Mouse (Mus musculus) heart, embryonic 14.5 days (tissue): ENCODE measurements at regions not wholly inside any gene's neighbourhood (a gene's known extent, or its start where the extent isn't known, plus 50 kb on each side); places are given as distances from the start of the nearest gene placed in this dataset.
A peak's percentile ranks its signal among the peaks of the same experiment; 100 is the strongest.

Experiments used
- ATAC-seq: fragments of 200-750 bp; cut with Nextera tagmentation; 2 replicates; pipeline ENCODE4 v1.8.0; 2017; ENCODE audit warnings: low read depth, moderate TSS enrichment; ENCODE audit not compliant: insufficient number of reproducible peaks, insufficient read depth, low FRiP score
- H3K27ac ChIP-seq, 2 experiments: fragments of 200-500 bp in 1 of 2; fragments of 300-500 bp in 1 of 2; sonication (generic) in 1 of 2; replicated peaks in 1 of 2; 2 replicates each; pipeline ENCODE4 v1.5.1; 2012 to 2014; ENCODE audit warnings: low read depth in 2 of 2, low read length in 2 of 2, control low read depth in 1 of 2, mild to moderate bottlenecking in 1 of 2, mixed read lengths in 1 of 2; ENCODE audit not compliant: control insufficient read depth in 1 of 2, insufficient read depth in 1 of 2
- H3K27me3 ChIP-seq: fragments of 300-500 bp; sonication (generic); 2 replicates; pipeline ENCODE4 v1.6.1; 2014; ENCODE audit warnings: mild to moderate bottlenecking, low read length, control low read depth; ENCODE audit not compliant: control insufficient read depth, insufficient read depth
- H3K36me3 ChIP-seq: fragments of 300-500 bp; sonication (generic); 2 replicates; pipeline ENCODE4 v1.6.1; 2014; ENCODE audit warnings: mild to moderate bottlenecking, control low read depth, low read length, mixed read lengths; ENCODE audit not compliant: control insufficient read depth, insufficient read depth
- H3K4me1 ChIP-seq, 2 experiments: fragments of 200-500 bp in 1 of 2; fragments of 300-500 bp in 1 of 2; sonication (generic) in 1 of 2; 2 replicates each; pipeline ENCODE4 v1.6.1; 2012 to 2014; ENCODE audit warnings: low read length in 2 of 2, control low read depth in 1 of 2, mixed read lengths in 1 of 2; ENCODE audit not compliant: control insufficient read depth in 2 of 2, insufficient read depth in 2 of 2
- H3K4me2 ChIP-seq: fragments of 300-500 bp; sonication (generic); 2 replicates; pipeline ENCODE4 v1.6.1; 2014; ENCODE audit warnings: mild to moderate bottlenecking, low read length
- H3K4me3 ChIP-seq, 2 experiments: fragments of 200-500 bp in 1 of 2; fragments of 300-500 bp in 1 of 2; sonication (generic) in 1 of 2; 2 replicates each; pipeline ENCODE4 v1.5.1; 2012 to 2014; ENCODE audit warnings: low read length in 2 of 2, mild to moderate bottlenecking in 2 of 2, control low read depth in 1 of 2, low read depth in 1 of 2, moderate library complexity in 1 of 2; ENCODE audit not compliant: control insufficient read depth in 1 of 2, insufficient read depth in 1 of 2
- H3K9ac ChIP-seq: fragments of 300-500 bp; sonication (generic); 2 replicates; pipeline ENCODE4 v1.6.1; 2014; ENCODE audit warnings: mild to moderate bottlenecking, low read length
- H3K9me3 ChIP-seq: fragments of 300-500 bp; sonication (generic); 2 replicates; pipeline ENCODE4 v1.6.1; 2016; ENCODE audit warnings: low read length, control low read depth; ENCODE audit not compliant: control insufficient read depth
- WGBS: fragments of 180-500 bp; shearing (Covaris S2); extraction: QIAGEN DNeasy Blood & Tissue Kit; methylation state at CpG from one replicate; pipeline ENCODE4 v1.1.7; 2014; 5-methylcytosine and 5-hydroxymethylcytosine counted together

GRCm38 (mm10) chr2:129903383-129904135 lies 103.2 kb downstream of the Stk35 start:
- no peaks in the 10 kb centered on the region for H3K36me3 ChIP-seq
- H3K9ac ChIP-seq, result no peak overlapping the region
- peak overlapping the region; percentile 37 to 40 for H3K27ac ChIP-seq
- H3K4me1 ChIP-seq, result peaks cover 9 to 19% of the 10 kb centered on the region in 2 experiments
- 5% methylated on average over 4 of the region's 4 CpGs for WGBS
- H3K9me3 ChIP-seq, result no peaks in the 10 kb centered on the region
- H3K27me3 ChIP-seq, result no peaks in the 10 kb centered on the region
- H3K4me3 ChIP-seq, result no peak overlapping the region
- ATAC-seq, result no peak
- H3K4me2 ChIP-seq, result peak overlapping the region; percentile 38

GRCm38 (mm10) chr2:129904753-129905152 lies 104.4 kb downstream of the Stk35 start:
- Histone ChIP-seq H3K9ac (no peak overlapping the region), H3K9me3 (no peaks in the 10 kb centered on the region), H3K4me2 (no peak overlapping the region), H3K27ac (no peak overlapping the region), H3K27me3 (no peaks in the 10 kb centered on the region), H3K36me3 (no peaks in the 10 kb centered on the region), H3K4me1 (peaks cover 9 to 25% of the 10 kb centered on the region in 2 experiments), H3K4me3 (no peak overlapping the region)
- WGBS, result 49% methylated on average over 7 of the region's 7 CpGs
- no peak for ATAC-seq

GRCm38 (mm10) chr2:129908701-129909425 lies 103.3 kb upstream of the Tgm3 start:
- Histone ChIP-seq H3K36me3 (no peaks in the 10 kb centered on the region), H3K27me3 (no peaks in the 10 kb centered on the region), H3K4me2 (peak overlapping the region; percentile 71), H3K9me3 (no peaks in the 10 kb centered on the region), H3K27ac (no peak overlapping the region), H3K9ac (peak overlapping the region; percentile 50), H3K4me1 (peaks cover 0 to 9% of the 10 kb centered on the region in 2 experiments; a peak in 2 of 4 replicates), H3K4me3 (peak overlapping the region; percentile 29 to 38)
- WGBS, result 3% methylated on average over 28 of the region's 28 CpGs
- peak; percentile 35; the same call in 1 of the 2 replicates for ATAC-seq

GRCm38 (mm10) chr2:129911203-129911921 lies 100.8 kb upstream of the Tgm3 start:
- no peaks in the 10 kb centered on the region for H3K9me3 ChIP-seq
- H3K27me3 ChIP-seq, result no peaks in the 10 kb centered on the region
- peaks cover 0 to 6% of the 10 kb centered on the region in 2 experiments; a peak in 2 of 4 replicates for H3K4me1 ChIP-seq
- no peak overlapping the region for H3K27ac ChIP-seq
- no peak for ATAC-seq
- no peaks in the 10 kb centered on the region for H3K36me3 ChIP-seq
- no peak overlapping the region for H3K9ac ChIP-seq
- H3K4me3 ChIP-seq, result no peak overlapping the region
- WGBS, result 68% methylated on average over 19 of the region's 19 CpGs
- no peak overlapping the region for H3K4me2 ChIP-seq

GRCm38 (mm10) chr2:129912556-129912955 lies 99.6 kb upstream of the Tgm3 start:
- peaks cover 0 to 6% of the 10 kb centered on the region in 2 experiments; a peak in 2 of 4 replicates for H3K4me1 ChIP-seq
- WGBS, result 76% methylated on average over 8 of the region's 8 CpGs
- H3K27ac ChIP-seq, result no peak overlapping the region
- H3K36me3 ChIP-seq, result no peaks in the 10 kb centered on the region
- ATAC-seq, result no peak
- H3K27me3 ChIP-seq, result no peaks in the 10 kb centered on the region
- no peaks in the 10 kb centered on the region for H3K9me3 ChIP-seq
- H3K4me2 ChIP-seq, result no peak overlapping the region
- no peak overlapping the region for H3K9ac ChIP-seq
- no peak overlapping the region for H3K4me3 ChIP-seq

- ATAC-seq, result no peak
- peaks cover 4 to 9% of the 10 kb centered on the region in 2 experiments for H3K4me1 ChIP-seq
- 81% methylated on average over 8 of the region's 8 CpGs for WGBS
- no peak overlapping the region for H3K27ac ChIP-seq
- H3K36me3 ChIP-seq, result no peaks in the 10 kb centered on the region
- H3K4me3 ChIP-seq, result no peak overlapping the region
- no peak overlapping the region for H3K9ac ChIP-seq
- no peaks in the 10 kb centered on the region for H3K27me3 ChIP-seq
- H3K4me2 ChIP-seq, result no peak overlapping the region
- H3K9me3 ChIP-seq, result no peaks in the 10 kb centered on the region
Observed at GRCm38 (mm10) chr2:129914261-129914660, 97.9 kb upstream of the Tgm3 start.

- Histone ChIP-seq H3K27me3 (no peaks in the 10 kb centered on the region), H3K27ac (no peak overlapping the region), H3K4me3 (no peak overlapping the region), H3K9ac (no peak overlapping the region), H3K4me2 (no peak overlapping the region), H3K4me1 (peaks cover 4 to 6% of the 10 kb centered on the region in 2 experiments), H3K36me3 (no peaks in the 10 kb centered on the region), H3K9me3 (no peaks in the 10 kb centered on the region)
- 91% methylated on average over 7 of the region's 7 CpGs for WGBS
- ATAC-seq, result no peak
Observed at GRCm38 (mm10) chr2:129916411-129916810, 95.7 kb upstream of the Tgm3 start.
